Mouse (Mus musculus): ENCODE measurements around the gene 9430097D07Rik. TPM values are rescaled to one million over a fixed set of nuclear protein-coding genes. Genes with fewer than 3 reads are reported as not detected.

The 9430097D07Rik gene
- polyA plus RNA-seq, 1 experiment from 2014 or later: 0.18 TPM

DNA sequence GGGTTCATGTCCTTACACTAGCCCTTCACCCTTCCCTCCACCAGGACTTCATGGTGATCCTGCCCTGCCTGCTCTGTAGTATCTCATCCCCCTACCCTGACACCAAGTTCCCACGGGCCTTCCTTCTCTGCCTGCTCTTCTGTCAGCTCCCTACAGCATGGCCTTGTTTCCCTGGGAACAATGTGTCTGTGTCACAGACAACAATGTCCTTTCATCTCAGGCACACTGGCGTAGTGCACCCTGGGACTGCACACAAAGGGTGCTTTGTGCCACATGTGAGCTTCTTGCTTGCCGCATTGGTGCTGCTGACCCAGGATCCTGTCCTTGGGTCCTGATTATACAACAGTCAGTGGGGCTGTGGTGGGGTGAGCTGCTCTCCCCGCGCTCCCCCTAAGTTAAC, 15.9 kb downstream of the 9430097D07Rik start:
- no peaks in the 10 kb centered on the region for H3K27me3 ChIP-seq (replicated peaks; ENCODE audit: control insufficient read depth, insufficient read depth, low read length)
- no peak overlapping the region for H3K4me3 ChIP-seq (ENCODE audit: low read depth, low read length)
- no peak overlapping the region; the same call in 1 of the 2 replicates for H3K27ac ChIP-seq (replicated peaks; ENCODE audit: low read depth, low read length)
- peaks cover 23% of the 10 kb centered on the region for H3K4me1 ChIP-seq (ENCODE audit: control insufficient read depth, insufficient read depth, low read length)
- H3K4me2 ChIP-seq (ENCODE audit: low read depth, low read length): no peak overlapping the region
- DNase-seq (ENCODE audit: low spot score) (peak; percentile 73), ATAC-seq (ENCODE audit: low read depth) (peak; percentile 68; the same call in 1 of the 2 replicates)
- H3K36me3 ChIP-seq (ENCODE audit: control insufficient read depth, insufficient read depth, low read length): peaks cover 29% of the 10 kb centered on the region
- H3K9me3 ChIP-seq (ENCODE audit: control insufficient read depth, low read length): no peaks in the 10 kb centered on the region
- no peak overlapping the region for H3K9ac ChIP-seq (ENCODE audit: low read depth, low read length)
- WGBS: 31% methylated on average over 5 of the region's 5 CpGs

DNA sequence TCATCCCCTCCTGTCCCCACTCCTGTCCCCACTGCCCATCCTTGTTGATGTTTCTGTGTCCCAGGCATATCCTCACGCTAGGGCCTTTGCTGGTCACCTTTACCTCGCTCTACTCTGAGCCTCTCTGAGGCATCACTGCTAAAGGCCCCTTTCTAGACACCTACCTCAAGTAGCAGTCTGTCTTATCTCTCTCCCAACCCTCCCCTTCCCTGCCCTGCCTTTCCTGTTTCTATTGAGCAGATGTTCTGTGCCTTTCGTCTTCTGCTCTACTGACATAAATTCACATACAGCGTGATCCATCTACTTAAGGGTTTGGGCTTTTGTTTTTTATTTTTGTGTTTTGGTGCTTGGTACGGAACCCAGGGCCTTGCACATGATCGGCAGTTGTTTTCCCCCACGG, 19.5 kb downstream of the 9430097D07Rik start:
- H3K4me3 ChIP-seq (ENCODE audit: low read depth, low read length): no peak overlapping the region
- 71% methylated on average over 7 of the region's 7 CpGs for WGBS
- H3K4me1 ChIP-seq (ENCODE audit: control insufficient read depth, insufficient read depth, low read length): peaks cover 28% of the 10 kb centered on the region
- H3K9ac ChIP-seq (ENCODE audit: low read depth, low read length): no peak overlapping the region
- ATAC-seq (ENCODE audit: low read depth) (no peak), DNase-seq (ENCODE audit: low spot score) (no peak)
- H3K36me3 ChIP-seq (ENCODE audit: control insufficient read depth, insufficient read depth, low read length): 0 out of 2 replicates have a peak, but pooled peaks cover 3% of the 10 kb centered on the region
- no peaks in the 10 kb centered on the region for H3K27me3 ChIP-seq (replicated peaks; ENCODE audit: control insufficient read depth, insufficient read depth, low read length)
- peak overlapping the region; percentile 45 for H3K27ac ChIP-seq (replicated peaks; ENCODE audit: low read depth, low read length)
- H3K9me3 ChIP-seq (ENCODE audit: control insufficient read depth, low read length): no peaks in the 10 kb centered on the region
- H3K4me2 ChIP-seq (ENCODE audit: low read depth, low read length): no peak overlapping the region

DNA sequence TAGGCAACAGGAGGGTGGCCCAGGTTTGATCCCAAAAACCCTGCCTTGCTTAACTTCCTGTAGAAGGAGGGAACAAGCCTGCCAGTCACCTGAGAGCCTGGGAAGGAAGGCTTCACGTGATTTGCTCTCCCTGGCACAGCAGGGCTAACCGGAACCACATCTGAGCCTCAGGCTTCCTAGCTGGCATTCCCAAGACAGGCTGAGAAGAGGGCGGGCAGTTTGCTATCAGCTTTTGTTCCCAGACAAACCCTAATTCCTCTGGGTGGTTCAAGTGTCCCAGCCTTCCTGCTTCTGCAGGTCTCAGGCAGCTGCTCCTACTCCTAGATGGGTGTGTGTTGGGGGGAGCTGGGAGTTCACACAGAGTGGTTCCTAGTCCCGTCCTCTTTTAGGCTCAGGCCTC, 20.0 kb downstream of the 9430097D07Rik start:
- peak; percentile 81 for ATAC-seq (ENCODE audit: low read depth)
- Histone ChIP-seq H3K36me3 (ENCODE audit: control insufficient read depth, insufficient read depth, low read length) (no peaks in the 10 kb centered on the region), H3K4me2 (ENCODE audit: low read depth, low read length) (no peak overlapping the region), H3K9me3 (ENCODE audit: control insufficient read depth, low read length) (no peaks in the 10 kb centered on the region), H3K4me3 (ENCODE audit: low read depth, low read length) (no peak overlapping the region), H3K4me1 (ENCODE audit: control insufficient read depth, insufficient read depth, low read length) (peaks cover 34% of the 10 kb centered on the region), H3K27ac (replicated peaks; ENCODE audit: low read depth, low read length) (peak overlapping the region; percentile 78), H3K9ac (ENCODE audit: low read depth, low read length) (no peak overlapping the region), H3K27me3 (replicated peaks; ENCODE audit: control insufficient read depth, insufficient read depth, low read length) (no peaks in the 10 kb centered on the region)
- 28% methylated on average over 4 of the region's 4 CpGs for WGBS
- peak; percentile 86 for DNase-seq (ENCODE audit: low spot score)

DNA sequence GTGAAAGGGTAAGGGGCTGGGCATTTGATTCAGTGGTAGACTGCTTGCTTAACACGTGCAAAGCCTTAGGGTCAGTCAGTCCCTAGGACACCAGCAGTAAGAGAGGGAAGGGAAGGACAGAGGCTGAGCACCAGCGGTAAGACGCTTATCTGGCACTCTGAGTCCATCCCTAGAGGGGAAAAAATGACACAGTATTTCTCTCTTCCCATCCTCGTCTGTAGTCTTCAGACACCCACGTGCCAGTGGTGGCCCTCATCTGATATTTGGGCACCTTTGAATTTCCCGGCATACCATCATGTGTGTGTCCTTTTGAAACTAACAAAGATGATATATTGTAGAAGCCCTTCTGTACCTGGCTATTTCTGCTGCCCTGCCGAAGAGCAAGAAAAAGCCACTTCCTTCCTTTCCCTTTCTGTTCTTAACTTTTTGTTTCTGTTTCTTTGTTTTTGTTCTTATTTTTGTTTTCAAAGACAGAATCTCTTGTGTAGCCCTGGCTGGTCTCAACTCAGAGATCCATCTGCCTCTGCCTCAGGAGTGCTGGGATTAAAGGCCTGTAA, 21.8 kb downstream of the 9430097D07Rik start:
- Histone ChIP-seq H3K27me3 (replicated peaks; ENCODE audit: control insufficient read depth, insufficient read depth, low read length) (no peaks in the 10 kb centered on the region), H3K9me3 (ENCODE audit: control insufficient read depth, low read length) (no peaks in the 10 kb centered on the region), H3K4me1 (ENCODE audit: control insufficient read depth, insufficient read depth, low read length) (peaks cover 52% of the 10 kb centered on the region), H3K4me2 (ENCODE audit: low read depth, low read length) (no peak overlapping the region), H3K36me3 (ENCODE audit: control insufficient read depth, insufficient read depth, low read length) (no peaks in the 10 kb centered on the region), H3K27ac (replicated peaks; ENCODE audit: low read depth, low read length) (no peak overlapping the region), H3K9ac (ENCODE audit: low read depth, low read length) (no peak overlapping the region), H3K4me3 (ENCODE audit: low read depth, low read length) (no peak overlapping the region)
- DNase-seq (ENCODE audit: low spot score) (no peak), ATAC-seq (ENCODE audit: low read depth) (no peak)
- WGBS: 79% methylated on average over 7 of the region's 7 CpGs

DNA sequence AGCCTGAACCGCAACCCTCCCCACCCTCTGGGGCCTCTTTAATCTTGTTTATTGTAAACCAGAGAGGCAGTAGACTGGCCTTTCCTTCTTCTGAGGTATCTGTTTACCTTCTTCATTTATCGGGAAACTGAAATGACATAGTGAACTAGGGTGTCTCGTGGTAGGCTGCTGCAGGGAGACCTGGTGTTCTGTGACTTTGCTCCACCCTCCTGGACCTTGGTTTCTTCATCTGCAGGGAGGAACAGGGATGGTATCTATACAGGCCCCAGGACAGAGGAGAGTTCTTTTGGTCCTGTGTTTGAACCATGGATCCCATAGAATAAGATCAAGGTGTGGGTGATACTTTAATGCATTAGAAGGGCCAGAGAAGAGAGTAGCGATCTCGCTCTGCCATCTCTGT, 24.2 kb downstream of the 9430097D07Rik start:
- Histone ChIP-seq H3K27ac (replicated peaks; ENCODE audit: low read depth, low read length) (no peak overlapping the region), H3K4me2 (ENCODE audit: low read depth, low read length) (no peak overlapping the region), H3K9ac (ENCODE audit: low read depth, low read length) (no peak overlapping the region), H3K4me1 (ENCODE audit: control insufficient read depth, insufficient read depth, low read length) (peaks cover 44% of the 10 kb centered on the region), H3K9me3 (ENCODE audit: control insufficient read depth, low read length) (no peaks in the 10 kb centered on the region), H3K4me3 (ENCODE audit: low read depth, low read length) (no peak overlapping the region), H3K27me3 (replicated peaks; ENCODE audit: control insufficient read depth, insufficient read depth, low read length) (no peaks in the 10 kb centered on the region), H3K36me3 (ENCODE audit: control insufficient read depth, insufficient read depth, low read length) (no peaks in the 10 kb centered on the region)
- WGBS: 76% methylated on average over 5 of the region's 5 CpGs
- ATAC-seq (ENCODE audit: low read depth) (no peak), DNase-seq (ENCODE audit: low spot score) (no peak)

DNA sequence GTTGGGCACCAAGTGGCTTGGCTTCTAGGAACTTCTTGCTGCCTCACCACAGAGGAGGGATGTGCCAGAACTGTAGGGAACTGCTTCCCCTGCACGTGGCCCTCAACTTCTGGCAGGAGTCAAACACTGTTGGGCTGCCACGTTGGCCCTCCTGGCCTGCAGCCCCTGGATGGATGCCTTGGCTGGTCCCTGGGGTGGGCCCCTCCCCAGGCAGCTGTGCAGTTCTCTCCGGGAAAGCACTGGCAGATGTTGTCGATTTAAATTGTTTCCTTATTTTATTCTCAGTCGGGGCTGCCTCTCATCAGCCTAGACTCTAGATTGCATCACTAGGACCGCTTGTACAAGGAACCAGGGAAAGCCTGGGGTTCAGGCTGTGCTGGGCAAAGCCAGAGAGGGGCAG, 25.7 kb downstream of the 9430097D07Rik start:
- H3K9ac ChIP-seq (ENCODE audit: low read depth, low read length): 0 out of 2 replicates have a peak overlapping the region, but pooled peaks have one; percentile 37
- peak; percentile 88 for DNase-seq (ENCODE audit: low spot score)
- peaks cover 31% of the 10 kb centered on the region for H3K4me1 ChIP-seq (ENCODE audit: control insufficient read depth, insufficient read depth, low read length)
- no peaks in the 10 kb centered on the region for H3K27me3 ChIP-seq (replicated peaks; ENCODE audit: control insufficient read depth, insufficient read depth, low read length)
- H3K4me2 ChIP-seq (ENCODE audit: low read depth, low read length): peak overlapping the region; percentile 21; the same call in 1 of the 2 replicates
- no peaks in the 10 kb centered on the region for H3K9me3 ChIP-seq (ENCODE audit: control insufficient read depth, low read length)
- no peak overlapping the region for H3K4me3 ChIP-seq (ENCODE audit: low read depth, low read length)
- 19% methylated on average over 6 of the region's 6 CpGs for WGBS
- peak overlapping the region; percentile 92 for H3K27ac ChIP-seq (replicated peaks; ENCODE audit: low read depth, low read length)
- ATAC-seq (ENCODE audit: low read depth): peak; percentile 90
- H3K36me3 ChIP-seq (ENCODE audit: control insufficient read depth, insufficient read depth, low read length): no peaks in the 10 kb centered on the region

DNA sequence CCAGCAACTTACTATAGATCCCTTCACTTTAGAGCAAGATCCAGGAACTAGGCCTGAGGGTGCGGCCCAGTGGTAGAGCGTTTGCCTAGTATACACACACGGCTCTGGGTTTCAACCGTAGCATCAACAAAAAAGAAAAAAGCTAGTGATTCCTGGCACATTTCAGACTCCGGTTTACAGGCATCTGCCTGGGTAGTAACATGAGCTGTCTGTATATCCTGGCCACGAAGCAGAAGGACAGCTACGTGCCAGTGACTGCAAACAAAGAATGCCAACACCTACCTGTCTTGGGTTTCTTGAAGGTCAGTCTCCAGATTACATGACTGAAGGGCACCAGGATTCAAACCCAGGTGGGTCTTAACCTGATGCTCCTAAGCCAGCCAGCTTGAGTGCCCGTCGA, 26.3 kb downstream of the 9430097D07Rik start:
- peak; percentile 28; the same call in 1 of the 2 replicates for ATAC-seq (ENCODE audit: low read depth)
- 0 out of 2 replicates have a peak overlapping the region, but pooled peaks have one; percentile 37 for H3K9ac ChIP-seq (ENCODE audit: low read depth, low read length)

DNA sequence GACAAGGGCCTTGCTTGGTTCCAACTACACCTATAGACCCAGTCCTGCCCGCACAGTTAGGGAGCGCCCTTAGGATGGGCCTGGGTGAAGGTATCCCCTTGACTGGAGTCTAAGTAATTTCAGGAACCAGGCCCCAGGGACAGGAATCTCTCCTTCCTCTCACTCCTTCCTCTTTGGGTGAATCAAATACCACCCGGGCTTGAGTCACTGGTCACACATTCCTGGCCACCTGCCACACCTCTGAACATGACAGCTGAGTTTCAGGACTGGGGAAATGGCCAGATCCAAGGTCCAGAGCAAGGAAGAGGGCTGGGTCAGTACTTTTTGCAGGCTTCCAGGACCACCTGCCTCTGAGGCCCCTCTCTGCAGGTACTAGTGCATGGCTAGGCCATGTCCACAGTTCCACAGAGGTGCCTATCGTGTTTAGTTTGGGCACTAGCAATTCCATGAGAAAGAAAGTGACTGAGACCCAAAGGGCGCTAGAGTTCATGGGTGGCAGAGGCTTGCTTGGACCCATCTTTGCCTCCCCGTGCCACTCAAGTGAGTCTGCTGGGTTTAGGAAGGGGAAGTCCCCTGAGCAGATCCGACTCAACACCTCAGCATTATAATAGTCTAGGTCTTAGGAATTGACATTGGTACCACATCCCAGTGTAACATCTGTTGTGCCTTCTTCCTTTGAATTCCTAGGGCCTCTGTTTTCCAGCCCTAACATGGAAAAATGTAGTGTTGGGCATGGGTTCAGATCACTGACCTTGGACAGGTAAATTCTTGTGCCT, 27.3 kb downstream of the 9430097D07Rik start:
- no peak for DNase-seq (ENCODE audit: low spot score)
- no peak overlapping the region for H3K4me3 ChIP-seq (ENCODE audit: low read depth, low read length)
- no peaks in the 10 kb centered on the region for H3K27me3 ChIP-seq (replicated peaks; ENCODE audit: control insufficient read depth, insufficient read depth, low read length)
- no peak overlapping the region for H3K4me2 ChIP-seq (ENCODE audit: low read depth, low read length)
- no peaks in the 10 kb centered on the region for H3K36me3 ChIP-seq (ENCODE audit: control insufficient read depth, insufficient read depth, low read length)
- no peak overlapping the region for H3K9ac ChIP-seq (ENCODE audit: low read depth, low read length)
- peaks cover 31% of the 10 kb centered on the region for H3K4me1 ChIP-seq (ENCODE audit: control insufficient read depth, insufficient read depth, low read length)
- WGBS: 84% methylated on average over 7 of the region's 7 CpGs
- no peak for ATAC-seq (ENCODE audit: low read depth)
- 0 out of 2 replicates have a peak overlapping the region, but pooled peaks have one; percentile 39 for H3K27ac ChIP-seq (replicated peaks; ENCODE audit: low read depth, low read length)
- no peaks in the 10 kb centered on the region for H3K9me3 ChIP-seq (ENCODE audit: control insufficient read depth, low read length)

More for the DNA sequence above, 26.3 kb downstream of the 9430097D07Rik start:
- Histone ChIP-seq H3K27me3 (replicated peaks; ENCODE audit: control insufficient read depth, insufficient read depth, low read length) (no peaks in the 10 kb centered on the region), H3K4me2 (ENCODE audit: low read depth, low read length) (peak overlapping the region; percentile 21; the same call in 1 of the 2 replicates), H3K27ac (replicated peaks; ENCODE audit: low read depth, low read length) (peak overlapping the region; percentile 92), H3K36me3 (ENCODE audit: control insufficient read depth, insufficient read depth, low read length) (no peaks in the 10 kb centered on the region), H3K4me1 (ENCODE audit: control insufficient read depth, insufficient read depth, low read length) (peaks cover 31% of the 10 kb centered on the region), H3K4me3 (ENCODE audit: low read depth, low read length) (no peak overlapping the region), H3K9me3 (ENCODE audit: control insufficient read depth, low read length) (no peaks in the 10 kb centered on the region)
- peak; percentile 63 for DNase-seq (ENCODE audit: low spot score)
- WGBS: 47% methylated on average over 9 of the region's 9 CpGs

All from embryonic facial prominence, embryonic 14.5 days (tissue).